Mouse (Mus musculus) monocyte, adult 59 days (primary cell): Measurements from ENCODE around the gene Mup2. TPM values are rescaled to one million over a fixed set of nuclear protein-coding genes. Genes with fewer than 3 reads are reported as not detected.

Source experiments
- total RNA-seq, 2 experiments: library from RNA; stranded (reverse); gene quantifications; one replicate each; pipeline ENCODE4 v1.2.4; 2023

Gene Mup2
- not detected for total RNA-seq

GRCm38 (mm10) chr4:60154189-60154588 lies at the start of gene Mup2:
Gene Mup2 (minus strand): TSS chr4:60154289.

Other genes with a start within 250 kb of the Mup2 start
- gene Slc46a2, start 239.2 kb downstream of the Mup2 start, total RNA-seq, result not detected
- gene Mup4, start 193.6 kb downstream of the Mup2 start, total RNA-seq, result not detected
- gene Mup6, start 190.0 kb downstream of the Mup2 start, total RNA-seq, result not detected
- gene Mup7, start 83.8 kb downstream of the Mup2 start, total RNA-seq, result not detected
- gene Mup8, start 68.3 kb upstream of the Mup2 start, total RNA-seq, result not detected